Mouse (Mus musculus): Measurements from ENCODE around the gene Rsl1.
"Not testable (repeated sequence)": the region's sequence is repeated elsewhere in the genome, so short reads cannot be mapped to it uniquely, and the experiment has no call there.

GRCm38 (mm10) chr13:67172991-67173722 lies at the start of gene Rsl1:
- TF ChIP-seq GATA1 (IDR thresholded peaks at IDR 0.05; ENCODE audit: borderline replicate concordance, low read length); FLI1 (IDR thresholded peaks at IDR 0.05; ENCODE audit: low read length): not testable (repeated sequence)
